Mouse (Mus musculus): ENCODE measurements at regions not wholly inside any gene's neighbourhood (a gene's known extent, or its start where the extent isn't known, plus 50 kb on each side); places are given as distances from the start of the nearest gene placed in this dataset.

DNA sequence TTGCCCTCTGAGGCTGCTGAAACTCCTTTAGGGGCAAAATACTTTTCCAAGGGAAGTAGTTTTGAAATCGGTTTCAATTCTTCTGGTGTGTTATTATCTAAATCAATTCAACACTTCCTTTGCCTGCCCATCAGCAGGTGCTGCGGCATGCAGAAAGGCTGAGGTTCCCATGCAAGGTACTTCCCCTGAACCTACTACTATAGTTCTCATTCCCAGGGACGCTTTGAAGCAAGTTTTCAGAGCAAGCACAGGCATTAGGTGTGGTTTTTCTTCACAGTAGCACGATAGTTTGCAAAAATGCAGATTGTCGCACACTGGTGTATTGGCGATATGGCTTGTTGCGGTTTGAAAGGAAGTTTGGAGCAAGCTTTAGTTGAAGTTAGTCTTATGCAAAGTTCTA is 183.5 kb upstream of the Erbb4 start:
- ATAC-seq (replicated peaks; ENCODE audit: insufficient number of reproducible peaks, low FRiP score, low TSS enrichment): no peak
- no peaks in the 10 kb centered on the region for H3K36me3 ChIP-seq (ENCODE audit: control insufficient read depth, insufficient read depth, low read length)
- H3K27me3 ChIP-seq (ENCODE audit: control insufficient read depth, insufficient read depth, low read length): no peaks in the 10 kb centered on the region
- H3K9me3 ChIP-seq (replicated peaks; ENCODE audit: control insufficient read depth, low read length): no peaks in the 10 kb centered on the region
- H3K4me2 ChIP-seq: no peak overlapping the region
- no peak overlapping the region for H3K9ac ChIP-seq (ENCODE audit: low read depth, low read length)
- WGBS (ENCODE audit: insufficient replicate concordance): 76% methylated on average over 7 of the region's 7 CpGs
- no peak overlapping the region for H3K4me3 ChIP-seq (ENCODE audit: low read depth, low read length)
- no peaks in the 10 kb centered on the region for H3K4me1 ChIP-seq (ENCODE audit: control insufficient read depth, insufficient read depth, low read length)
- H3K27ac ChIP-seq (ENCODE audit: low read depth, low read length): no peak overlapping the region

DNA sequence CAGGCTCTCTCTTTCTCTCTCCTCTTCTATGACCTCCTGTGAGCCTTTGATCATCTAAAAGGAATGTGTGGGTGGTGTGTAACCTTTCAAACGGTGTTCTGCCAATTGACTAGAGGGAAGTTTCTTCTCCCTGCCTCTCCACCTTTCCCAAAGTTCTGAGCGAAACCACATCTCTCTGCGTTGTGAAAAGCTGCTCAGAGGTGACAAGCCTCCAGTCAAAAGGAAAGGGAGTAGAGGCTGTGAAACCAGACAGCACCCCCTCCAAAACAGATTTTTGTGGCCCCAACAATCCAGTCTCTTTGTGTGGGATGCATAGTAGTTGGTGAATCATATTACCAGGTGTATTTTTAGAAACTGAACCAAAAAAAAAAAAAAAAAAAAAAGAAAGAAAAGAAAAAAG is 178.5 kb upstream of the Erbb4 start:
- Histone ChIP-seq H3K4me3 (ENCODE audit: low read depth, low read length) (no peak overlapping the region), H3K4me2 (no peak overlapping the region), H3K9me3 (replicated peaks; ENCODE audit: control insufficient read depth, low read length) (no peaks in the 10 kb centered on the region), H3K9ac (ENCODE audit: low read depth, low read length) (no peak overlapping the region), H3K36me3 (ENCODE audit: control insufficient read depth, insufficient read depth, low read length) (no peaks in the 10 kb centered on the region), H3K4me1 (ENCODE audit: control insufficient read depth, insufficient read depth, low read length) (no peaks in the 10 kb centered on the region), H3K27me3 (ENCODE audit: control insufficient read depth, insufficient read depth, low read length) (no peaks in the 10 kb centered on the region), H3K27ac (ENCODE audit: low read depth, low read length) (no peak overlapping the region)
- ATAC-seq (replicated peaks; ENCODE audit: insufficient number of reproducible peaks, low FRiP score, low TSS enrichment): no peak
- WGBS (ENCODE audit: insufficient replicate concordance): 37% methylated on average over 3 of the region's 3 CpGs

GRCm38 (mm10) chr1:69277428-69277827 is 169.6 kb upstream of the Erbb4 start:
- H3K4me2 ChIP-seq: no peak overlapping the region
- WGBS (ENCODE audit: insufficient replicate concordance): 54% methylated on average over 4 of the region's 4 CpGs
- no peak for ATAC-seq (replicated peaks; ENCODE audit: insufficient number of reproducible peaks, low FRiP score, low TSS enrichment)

DNA sequence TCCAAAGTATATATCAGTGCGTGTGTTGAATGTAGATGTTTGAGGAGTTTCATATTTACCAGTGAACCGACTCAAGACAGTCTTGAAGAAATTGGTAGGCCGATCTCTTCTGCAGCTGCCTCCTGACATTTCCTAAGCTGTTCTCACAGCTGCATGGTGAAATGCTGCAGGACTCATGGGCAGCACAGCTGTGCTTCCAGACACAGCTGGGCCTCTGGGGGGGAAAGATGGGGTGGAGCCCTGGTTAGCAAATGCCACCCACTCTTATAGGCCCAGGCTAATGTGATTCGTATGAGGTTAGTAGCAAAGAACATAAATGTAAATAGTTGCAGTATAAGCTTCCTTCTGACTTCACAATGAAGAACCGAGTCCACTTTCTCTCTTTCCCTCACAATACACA is 139.8 kb upstream of the Erbb4 start:
- no peak for ATAC-seq (replicated peaks; ENCODE audit: insufficient number of reproducible peaks, low FRiP score, low TSS enrichment)

More at GRCm38 (mm10) chr1:69277428-69277827, 169.6 kb upstream of the Erbb4 start:
- H3K9ac ChIP-seq (ENCODE audit: low read depth, low read length): no peak overlapping the region
- no peak overlapping the region for H3K4me3 ChIP-seq (ENCODE audit: low read depth, low read length)
- no peaks in the 10 kb centered on the region for H3K9me3 ChIP-seq (replicated peaks; ENCODE audit: control insufficient read depth, low read length)
- no peaks in the 10 kb centered on the region for H3K36me3 ChIP-seq (ENCODE audit: control insufficient read depth, insufficient read depth, low read length)
- H3K4me1 ChIP-seq (ENCODE audit: control insufficient read depth, insufficient read depth, low read length): no peaks in the 10 kb centered on the region
- H3K27ac ChIP-seq (ENCODE audit: low read depth, low read length): no peak overlapping the region
- no peaks in the 10 kb centered on the region for H3K27me3 ChIP-seq (ENCODE audit: control insufficient read depth, insufficient read depth, low read length)

DNA sequence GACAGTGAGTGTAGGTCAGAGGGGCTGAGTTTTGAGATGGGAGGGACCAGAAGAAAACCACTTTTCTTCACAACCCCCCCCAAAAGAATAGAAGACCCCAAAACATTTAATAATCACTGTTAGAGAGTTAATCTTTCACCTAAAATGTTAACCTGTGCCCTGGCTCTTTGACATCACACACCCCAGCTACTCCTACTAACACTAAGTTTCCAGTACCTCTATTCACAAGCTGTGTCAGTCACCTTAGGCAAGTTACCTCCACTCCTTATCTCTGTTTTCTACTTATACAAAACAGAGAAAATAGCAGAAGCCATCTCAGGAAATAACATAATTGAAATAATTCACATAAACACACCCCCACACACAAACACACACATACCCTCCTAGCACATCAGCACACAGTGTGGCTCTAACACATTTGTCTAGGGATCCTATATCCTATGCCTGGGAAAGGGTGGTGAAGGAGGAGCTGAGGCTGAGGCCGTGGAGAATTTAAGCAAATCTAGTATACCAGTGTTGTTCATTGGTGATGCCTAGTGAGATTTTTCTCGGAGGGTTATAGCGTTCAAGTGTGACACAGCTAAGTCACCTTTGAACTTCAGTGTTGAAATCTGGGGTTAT is 134.5 kb upstream of the Erbb4 start:
- Histone ChIP-seq H3K36me3 (ENCODE audit: control insufficient read depth, insufficient read depth, low read length) (no peaks in the 10 kb centered on the region), H3K27ac (ENCODE audit: low read depth, low read length) (no peak overlapping the region), H3K9me3 (replicated peaks; ENCODE audit: control insufficient read depth, low read length) (no peaks in the 10 kb centered on the region), H3K27me3 (ENCODE audit: control insufficient read depth, insufficient read depth, low read length) (no peaks in the 10 kb centered on the region), H3K4me1 (ENCODE audit: control insufficient read depth, insufficient read depth, low read length) (no peaks in the 10 kb centered on the region), H3K4me2 (peak overlapping the region; percentile 59; the same call in 1 of the 2 replicates), H3K4me3 (ENCODE audit: low read depth, low read length) (no peak overlapping the region), H3K9ac (ENCODE audit: low read depth, low read length) (0 out of 2 replicates have a peak overlapping the region, but pooled peaks have one; percentile 36)
- no peak for ATAC-seq (replicated peaks; ENCODE audit: insufficient number of reproducible peaks, low FRiP score, low TSS enrichment)
- WGBS (ENCODE audit: insufficient replicate concordance): 74% methylated on average over 3 of the region's 3 CpGs

More for the DNA sequence above, 139.8 kb upstream of the Erbb4 start:
- Histone ChIP-seq H3K9me3 (replicated peaks; ENCODE audit: control insufficient read depth, low read length) (no peaks in the 10 kb centered on the region), H3K4me1 (ENCODE audit: control insufficient read depth, insufficient read depth, low read length) (no peaks in the 10 kb centered on the region), H3K4me2 (no peak overlapping the region), H3K9ac (ENCODE audit: low read depth, low read length) (no peak overlapping the region), H3K27ac (ENCODE audit: low read depth, low read length) (no peak overlapping the region), H3K4me3 (ENCODE audit: low read depth, low read length) (no peak overlapping the region), H3K36me3 (ENCODE audit: control insufficient read depth, insufficient read depth, low read length) (no peaks in the 10 kb centered on the region), H3K27me3 (ENCODE audit: control insufficient read depth, insufficient read depth, low read length) (no peaks in the 10 kb centered on the region)
- 75% methylated on average over 5 of the region's 5 CpGs for WGBS (ENCODE audit: insufficient replicate concordance)

DNA sequence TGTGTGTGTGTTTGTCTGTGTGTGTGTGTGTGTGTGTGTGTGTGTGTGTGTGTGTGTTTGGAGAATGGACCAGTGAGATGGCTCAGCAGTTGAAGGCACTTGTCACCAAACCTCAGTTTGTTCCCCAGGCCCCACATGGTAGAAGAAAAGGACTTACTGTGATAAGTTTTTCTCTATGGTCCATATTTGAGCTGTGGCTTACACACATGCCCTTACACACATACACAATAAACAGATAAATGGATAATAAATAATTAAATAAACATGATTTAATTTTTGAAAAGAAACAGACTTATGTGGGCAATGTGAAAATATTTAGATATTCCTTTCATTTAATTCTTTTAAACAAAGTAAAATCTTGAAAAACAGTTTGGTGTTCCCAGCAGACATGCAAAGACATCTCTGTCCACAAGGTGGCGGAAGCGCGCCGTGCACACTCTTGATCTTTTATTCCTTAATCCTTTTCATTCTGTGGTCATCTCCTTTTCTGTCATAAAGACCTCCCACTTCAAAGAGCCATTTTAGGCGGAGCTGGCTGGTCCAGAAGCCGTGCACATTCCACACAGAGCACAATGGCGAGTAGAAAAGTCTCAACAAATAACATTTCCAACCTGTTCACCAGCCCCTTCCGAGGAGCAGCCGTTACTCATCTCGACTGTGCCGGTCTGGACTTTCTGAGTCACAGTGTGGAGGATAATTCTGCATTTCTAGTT is 133.8 kb upstream of the Erbb4 start:
- Histone ChIP-seq H3K27me3 (ENCODE audit: control insufficient read depth, insufficient read depth, low read length) (no peaks in the 10 kb centered on the region), H3K4me1 (ENCODE audit: control insufficient read depth, insufficient read depth, low read length) (no peaks in the 10 kb centered on the region), H3K27ac (ENCODE audit: low read depth, low read length) (no peak overlapping the region), H3K9ac (ENCODE audit: low read depth, low read length) (0 out of 2 replicates have a peak overlapping the region, but pooled peaks have one; percentile 36), H3K36me3 (ENCODE audit: control insufficient read depth, insufficient read depth, low read length) (no peaks in the 10 kb centered on the region), H3K4me2 (peak overlapping the region; percentile 59), H3K4me3 (ENCODE audit: low read depth, low read length) (no peak overlapping the region; the same call in 1 of the 2 replicates), H3K9me3 (replicated peaks; ENCODE audit: control insufficient read depth, low read length) (no peaks in the 10 kb centered on the region)
- WGBS (ENCODE audit: insufficient replicate concordance): 26% methylated on average over 11 of the region's 11 CpGs
- ATAC-seq (replicated peaks; ENCODE audit: insufficient number of reproducible peaks, low FRiP score, low TSS enrichment): peak; percentile 57; the same call in 1 of the 2 replicates

DNA sequence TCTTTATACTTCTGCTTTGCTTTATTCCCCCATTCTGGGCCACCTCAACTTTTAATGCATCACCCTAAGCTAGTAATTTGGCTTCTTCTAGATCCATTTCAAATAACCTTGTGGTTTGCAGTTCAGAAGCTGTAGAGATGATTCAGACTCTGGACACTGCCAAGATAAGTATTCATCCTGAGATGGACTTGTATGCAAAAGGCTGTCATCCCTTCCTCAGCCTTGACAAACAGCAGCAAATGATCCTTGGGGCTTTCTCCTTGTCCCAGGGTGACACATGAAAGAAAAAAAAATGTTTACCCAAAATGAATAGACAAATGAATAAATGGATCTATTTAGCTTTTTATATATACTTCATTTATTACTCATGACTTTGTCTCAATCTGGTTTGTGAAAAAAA is 120.0 kb upstream of the Erbb4 start:
- H3K27me3 ChIP-seq (ENCODE audit: control insufficient read depth, insufficient read depth, low read length): no peaks in the 10 kb centered on the region
- no peak for ATAC-seq (replicated peaks; ENCODE audit: insufficient number of reproducible peaks, low FRiP score, low TSS enrichment)
- H3K27ac ChIP-seq (ENCODE audit: low read depth, low read length): no peak overlapping the region
- H3K9me3 ChIP-seq (replicated peaks; ENCODE audit: control insufficient read depth, low read length): no peaks in the 10 kb centered on the region
- no peak overlapping the region for H3K9ac ChIP-seq (ENCODE audit: low read depth, low read length)
- H3K4me1 ChIP-seq (ENCODE audit: control insufficient read depth, insufficient read depth, low read length): no peaks in the 10 kb centered on the region
- no peaks in the 10 kb centered on the region for H3K36me3 ChIP-seq (ENCODE audit: control insufficient read depth, insufficient read depth, low read length)
- H3K4me2 ChIP-seq: no peak overlapping the region
- no peak overlapping the region for H3K4me3 ChIP-seq (ENCODE audit: low read depth, low read length)

DNA sequence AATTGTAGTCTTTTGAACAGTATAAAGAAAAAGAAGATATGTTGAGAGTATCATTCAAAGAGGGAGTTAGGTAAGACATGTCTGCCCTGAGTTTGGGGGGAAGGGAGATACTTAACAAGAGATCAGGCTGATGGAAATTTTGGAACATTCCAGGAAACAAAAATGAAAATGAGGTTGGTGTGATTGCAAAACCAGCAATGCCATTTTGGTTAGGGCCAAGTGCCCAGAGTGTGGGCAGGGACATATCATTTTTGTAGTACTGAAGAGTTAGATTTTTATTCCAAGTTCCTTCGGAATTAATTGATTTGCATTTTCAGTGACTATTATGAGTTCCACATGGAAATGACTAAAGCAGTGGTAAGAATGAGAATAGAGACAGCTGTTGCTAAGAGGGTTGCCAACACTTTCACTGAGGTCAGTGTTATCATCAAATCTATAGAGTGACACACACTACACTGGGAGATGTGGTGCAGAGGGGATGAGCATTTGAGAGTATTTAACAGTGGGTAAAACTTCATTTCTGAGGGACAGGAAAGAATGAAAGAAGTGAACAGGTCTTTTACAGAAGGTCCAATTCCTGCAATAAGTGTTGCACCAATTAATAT is 105.1 kb upstream of the Erbb4 start:
- H3K27ac ChIP-seq (ENCODE audit: low read depth, low read length): no peak overlapping the region
- no peak overlapping the region for H3K4me3 ChIP-seq (ENCODE audit: low read depth, low read length)
- H3K4me2 ChIP-seq: no peak overlapping the region
- H3K36me3 ChIP-seq (ENCODE audit: control insufficient read depth, insufficient read depth, low read length): no peaks in the 10 kb centered on the region
- WGBS (ENCODE audit: insufficient replicate concordance): 83% methylated on average over 1 of the region's 1 CpGs
- ATAC-seq (replicated peaks; ENCODE audit: insufficient number of reproducible peaks, low FRiP score, low TSS enrichment): no peak
- no peak overlapping the region for H3K9ac ChIP-seq (ENCODE audit: low read depth, low read length)
- H3K27me3 ChIP-seq (ENCODE audit: control insufficient read depth, insufficient read depth, low read length): no peaks in the 10 kb centered on the region
- no peaks in the 10 kb centered on the region for H3K4me1 ChIP-seq (ENCODE audit: control insufficient read depth, insufficient read depth, low read length)
- no peaks in the 10 kb centered on the region for H3K9me3 ChIP-seq (replicated peaks; ENCODE audit: control insufficient read depth, low read length)

Measured in heart, embryonic 11.5 days (tissue).